Mouse (Mus musculus): ENCODE measurements around the gene Akt1s1. TPM values are rescaled to one million over a fixed set of nuclear protein-coding genes. Genes with fewer than 3 reads are reported as not detected.

The Akt1s1 gene
- polyA plus RNA-seq, 1 experiment from 2014 or later, result 70.8 TPM

GRCm38 (mm10) chr7:44812651-44813325 is 36.0 kb upstream of the Akt1s1 start:
- H3K9me3 ChIP-seq (ENCODE audit: control insufficient read depth, low read length), result no peaks in the 10 kb centered on the region
- no peak overlapping the region for H3K4me3 ChIP-seq (ENCODE audit: low read depth, low read length)
- no peak overlapping the region for H3K9ac ChIP-seq (ENCODE audit: low read length)
- H3K36me3 ChIP-seq (ENCODE audit: control insufficient read depth, insufficient read depth, low read length), result no peaks in the 10 kb centered on the region
- peak; percentile 17 for DNase-seq (ENCODE audit: low spot score)
- H3K4me1 ChIP-seq (replicated peaks; ENCODE audit: control insufficient read depth, insufficient read depth), result peaks cover 11% of the 10 kb centered on the region
- H3K27me3 ChIP-seq (ENCODE audit: control insufficient read depth, insufficient read depth, low read length), result no peaks in the 10 kb centered on the region
- no peak for TF ChIP-seq EP300 (optimal IDR thresholded peaks at IDR 0.05)
- TF ChIP-seq CTCF (IDR thresholded peaks at IDR 0.05; ENCODE audit: low read depth), result no peak
- H3K27ac ChIP-seq (replicated peaks), result no peak overlapping the region
- 92% methylated on average over 20 of the region's 20 CpGs for WGBS
- no peak for ATAC-seq (ENCODE audit: low FRiP score, low TSS enrichment)
- no peak overlapping the region for H3K4me2 ChIP-seq (replicated peaks; ENCODE audit: low read depth)

- DNase-seq (ENCODE audit: low spot score) (no peak), ATAC-seq (ENCODE audit: low FRiP score, low TSS enrichment) (no peak)
- Histone ChIP-seq H3K4me3 (ENCODE audit: low read depth, low read length) (no peak overlapping the region), H3K4me2 (replicated peaks; ENCODE audit: low read depth) (no peak overlapping the region), H3K27ac (replicated peaks) (no peak overlapping the region), H3K36me3 (ENCODE audit: control insufficient read depth, insufficient read depth, low read length) (no peaks in the 10 kb centered on the region), H3K27me3 (ENCODE audit: control insufficient read depth, insufficient read depth, low read length) (no peaks in the 10 kb centered on the region), H3K4me1 (replicated peaks; ENCODE audit: control insufficient read depth, insufficient read depth) (peaks cover 16% of the 10 kb centered on the region), H3K9me3 (ENCODE audit: control insufficient read depth, low read length) (no peaks in the 10 kb centered on the region), H3K9ac (ENCODE audit: low read length) (no peak overlapping the region)
- WGBS, result 96% methylated on average over 3 of the region's 3 CpGs
- TF ChIP-seq CTCF (IDR thresholded peaks at IDR 0.05; ENCODE audit: low read depth) (no peak), EP300 (optimal IDR thresholded peaks at IDR 0.05) (no peak)
Measured at GRCm38 (mm10) chr7:44813985-44814384, 34.8 kb upstream of the Akt1s1 start.

- Histone ChIP-seq H3K4me3 (ENCODE audit: low read depth, low read length) (no peak overlapping the region), H3K4me2 (replicated peaks; ENCODE audit: low read depth) (no peak overlapping the region)
- peak; percentile 11 for DNase-seq (ENCODE audit: low spot score)
Measured at GRCm38 (mm10) chr7:44814423-44814822, 34.4 kb upstream of the Akt1s1 start.

GRCm38 (mm10) chr7:44814952-44815553 is 33.7 kb upstream of the Akt1s1 start:
- ATAC-seq (ENCODE audit: low FRiP score, low TSS enrichment), result no peak
- peak overlapping the region; percentile 80 for H3K4me2 ChIP-seq (replicated peaks; ENCODE audit: low read depth)
- peak overlapping the region; percentile 82 for H3K4me3 ChIP-seq (ENCODE audit: low read depth, low read length)
- H3K9ac ChIP-seq (ENCODE audit: low read length), result peak overlapping the region; percentile 48
- no peak for TF ChIP-seq CTCF (IDR thresholded peaks at IDR 0.05; ENCODE audit: low read depth)
- no peak for TF ChIP-seq EP300 (optimal IDR thresholded peaks at IDR 0.05)
- H3K27me3 ChIP-seq (ENCODE audit: control insufficient read depth, insufficient read depth, low read length), result no peaks in the 10 kb centered on the region
- peak; percentile 21 for DNase-seq (ENCODE audit: low spot score)
- no peaks in the 10 kb centered on the region for H3K36me3 ChIP-seq (ENCODE audit: control insufficient read depth, insufficient read depth, low read length)
- WGBS, result 36% methylated on average over 14 of the region's 14 CpGs
- peaks cover 16% of the 10 kb centered on the region for H3K4me1 ChIP-seq (replicated peaks; ENCODE audit: control insufficient read depth, insufficient read depth)
- H3K9me3 ChIP-seq (ENCODE audit: control insufficient read depth, low read length), result no peaks in the 10 kb centered on the region
- peak overlapping the region; percentile 98; the same call in 1 of the 2 replicates for H3K27ac ChIP-seq (replicated peaks)

More at GRCm38 (mm10) chr7:44814423-44814822, 34.4 kb upstream of the Akt1s1 start:
- H3K9ac ChIP-seq (ENCODE audit: low read length), result no peak overlapping the region
- WGBS, result 84% methylated on average over 4 of the region's 4 CpGs
- no peak for TF ChIP-seq EP300 (optimal IDR thresholded peaks at IDR 0.05)
- TF ChIP-seq CTCF (IDR thresholded peaks at IDR 0.05; ENCODE audit: low read depth), result no peak
- H3K27ac ChIP-seq (replicated peaks), result no peak overlapping the region
- H3K27me3 ChIP-seq (ENCODE audit: control insufficient read depth, insufficient read depth, low read length), result no peaks in the 10 kb centered on the region
- H3K4me1 ChIP-seq (replicated peaks; ENCODE audit: control insufficient read depth, insufficient read depth), result peaks cover 16% of the 10 kb centered on the region
- ATAC-seq (ENCODE audit: low FRiP score, low TSS enrichment), result no peak
- no peaks in the 10 kb centered on the region for H3K9me3 ChIP-seq (ENCODE audit: control insufficient read depth, low read length)
- no peaks in the 10 kb centered on the region for H3K36me3 ChIP-seq (ENCODE audit: control insufficient read depth, insufficient read depth, low read length)

GRCm38 (mm10) chr7:44815721-44816469 is 32.9 kb upstream of the Akt1s1 start, which contains the start of the genes Nup62 and Il4i1:
TSS of gene Nup62 (plus strand) at chr7:44816088.
TSS of gene Il4i1 (plus strand) at chr7:44816387.
- WGBS, result 0% methylated on average over 60 of the region's 62 CpGs

More at GRCm38 (mm10) chr7:44815721-44816469, 32.9 kb upstream of the Akt1s1 start, which contains the start of the genes Nup62 and Il4i1:
- DNase-seq (ENCODE audit: low spot score) (peak; percentile 98), ATAC-seq (ENCODE audit: low FRiP score, low TSS enrichment) (peak; percentile 94)
- Histone ChIP-seq H3K9ac (ENCODE audit: low read length) (peak within 1 kb of the TSS; percentile 95), H3K4me3 (ENCODE audit: low read depth, low read length) (peak within 1 kb of the TSS; percentile 82), H3K27ac (replicated peaks) (peak within 1 kb of the TSS; percentile 98), H3K9me3 (ENCODE audit: control insufficient read depth, low read length) (no peaks in the 10 kb centered on the region), H3K27me3 (ENCODE audit: control insufficient read depth, insufficient read depth, low read length) (no peaks in the 10 kb centered on the region), H3K4me1 (replicated peaks; ENCODE audit: control insufficient read depth, insufficient read depth) (peaks cover 16% of the 10 kb centered on the region), H3K36me3 (ENCODE audit: control insufficient read depth, insufficient read depth, low read length) (no peaks in the 10 kb centered on the region), H3K4me2 (replicated peaks; ENCODE audit: low read depth) (peak within 1 kb of the TSS; percentile 80)
- TF ChIP-seq CTCF (IDR thresholded peaks at IDR 0.05; ENCODE audit: low read depth) (peak; percentile 24; the same call in 1 of the 2 replicates), EP300 (optimal IDR thresholded peaks at IDR 0.05) (no peak)
